Mouse (Mus musculus) left cerebral cortex, adult 2 months (tissue): ENCODE results near the gene Rem2. TPM values are rescaled to one million over a fixed set of nuclear protein-coding genes. Genes with fewer than 3 reads are reported as not detected.
A peak's percentile ranks its signal among the peaks of the same experiment; 100 is the strongest.

ENCODE experiments used
- DNase-seq, 2 experiments: peaks; one replicate each; pipeline ENCODE4 v3.0.0; 2021 to 2022; ENCODE audit warnings: low spot score in 2 of 2, mixed read lengths in 1 of 2; ENCODE audit errors: extremely low spot score in 1 of 2
- H3K27ac ChIP-seq: fragments of 200-600 bp; 2 replicates; pipeline ENCODE4 v1.8.1; 2022
- H3K4me3 ChIP-seq: fragments of 200-600 bp; 2 replicates; pipeline ENCODE4 v1.8.1; 2022
- CTCF ChIP-seq: fragments of 200-600 bp; IDR thresholded peaks from 2 replicates; pipeline ENCODE4 v1.8.1; 2022; ENCODE audit warnings: antibody characterized with exemption, mild to moderate bottlenecking, moderate library complexity
- intact Hi-C: fragments of 180-260 bp; cut with DNase I; formaldehyde crosslinking; loops from one replicate; pipeline ENCODE4 v1.15.1; 2025
- total RNA-seq, 2 experiments: library from RNA; stranded (reverse); gene quantifications; 2 replicates each; pipeline ENCODE4 v1.2.3; 2021

The Rem2 gene
- total RNA-seq, 2 experiments from 2014 or later, result 3.2 to 7.2 TPM

GRCm38 (mm10) chr14:54453566-54453965 is 22.3 kb upstream of the Rem2 start:
- TF ChIP-seq CTCF, result no peak
- no peak overlapping the region for H3K4me3 ChIP-seq
- intact Hi-C loops, result no loop called here
- no peak overlapping the region for H3K27ac ChIP-seq
- no peak for DNase-seq

- intact Hi-C loops, result no loop called here
- H3K4me3 ChIP-seq, result no peak overlapping the region
- no peak for TF ChIP-seq CTCF
- H3K27ac ChIP-seq, result no peak overlapping the region
- no peak for DNase-seq
These were observed 21.0 kb upstream of the Rem2 start for GRCm38 (mm10) chr14:54454669-54455528.

- Histone ChIP-seq H3K4me3 (no peak overlapping the region), H3K27ac (no peak overlapping the region)
- no peak for DNase-seq
- intact Hi-C loops, result no loop called here
- TF ChIP-seq CTCF, result no peak
These were observed 17.9 kb upstream of the Rem2 start for GRCm38 (mm10) chr14:54457907-54458569.

- Histone ChIP-seq H3K27ac (no peak overlapping the region), H3K4me3 (no peak overlapping the region)
- TF ChIP-seq CTCF, result no peak
- intact Hi-C loops, result no loop called here
- no peak for DNase-seq
These were observed 13.8 kb upstream of the Rem2 start for GRCm38 (mm10) chr14:54462146-54462545.

GRCm38 (mm10) chr14:54463108-54463958 is 12.6 kb upstream of the Rem2 start:
- no peak for DNase-seq
- Histone ChIP-seq H3K27ac (peak overlapping the region; percentile 75), H3K4me3 (peak overlapping the region; percentile 88)
- TF ChIP-seq CTCF, result no peak
- intact Hi-C loops, result no loop called here

- Histone ChIP-seq H3K4me3 (peak within 1 kb of the TSS; percentile 88), H3K27ac (peak within 1 kb of the TSS; percentile 75)
- intact Hi-C loops, result loop anchor here (2.0 kb wide), 2 partner anchors 31 to 53 kb away; partner anchors contain the start of gene Prmt5
- DNase-seq, result peak; percentile 83 to 84
- TF ChIP-seq CTCF, result no peak
These were observed 12.0 kb upstream of the Rem2 start, which contains the start of gene Lrp10 for GRCm38 (mm10) chr14:54463959-54464292. Lrp10 (plus strand) TSS chr14:54464137.

GRCm38 (mm10) chr14:54464293-54465005 is 11.5 kb upstream of the Rem2 start:
- H3K27ac ChIP-seq, result peak overlapping the region; percentile 75
- intact Hi-C loops, result loop anchor here (2.0 kb wide), 2 partner anchors 30 to 52 kb away; partner anchors contain the start of gene Prmt5
- H3K4me3 ChIP-seq, result peak overlapping the region; percentile 88
- peak; percentile 64 for TF ChIP-seq CTCF
- DNase-seq, result peak in 1 of 2 experiments; percentile 36

GRCm38 (mm10) chr14:54471467-54471866 is 4.4 kb upstream of the Rem2 start:
- no peak overlapping the region for H3K27ac ChIP-seq
- TF ChIP-seq CTCF, result no peak
- intact Hi-C loops, result no loop called here
- no peak overlapping the region for H3K4me3 ChIP-seq
- no peak for DNase-seq

GRCm38 (mm10) chr14:54472671-54473070 is 3.2 kb upstream of the Rem2 start:
- no peak for TF ChIP-seq CTCF

GRCm38 (mm10) chr14:54474744-54475143 is 1.2 kb upstream of the Rem2 start:
- no peak overlapping the region for H3K27ac ChIP-seq
- no peak for DNase-seq
- no peak overlapping the region for H3K4me3 ChIP-seq
- intact Hi-C loops, result no loop called here
- TF ChIP-seq CTCF, result no peak

More at GRCm38 (mm10) chr14:54472671-54473070, 3.2 kb upstream of the Rem2 start:
- intact Hi-C loops, result no loop called here
- H3K4me3 ChIP-seq, result no peak overlapping the region
- no peak for DNase-seq
- no peak overlapping the region for H3K27ac ChIP-seq
